Comparison of ENCODE assay signal across 8 mouse cellular contexts in the genomic region with DNA sequence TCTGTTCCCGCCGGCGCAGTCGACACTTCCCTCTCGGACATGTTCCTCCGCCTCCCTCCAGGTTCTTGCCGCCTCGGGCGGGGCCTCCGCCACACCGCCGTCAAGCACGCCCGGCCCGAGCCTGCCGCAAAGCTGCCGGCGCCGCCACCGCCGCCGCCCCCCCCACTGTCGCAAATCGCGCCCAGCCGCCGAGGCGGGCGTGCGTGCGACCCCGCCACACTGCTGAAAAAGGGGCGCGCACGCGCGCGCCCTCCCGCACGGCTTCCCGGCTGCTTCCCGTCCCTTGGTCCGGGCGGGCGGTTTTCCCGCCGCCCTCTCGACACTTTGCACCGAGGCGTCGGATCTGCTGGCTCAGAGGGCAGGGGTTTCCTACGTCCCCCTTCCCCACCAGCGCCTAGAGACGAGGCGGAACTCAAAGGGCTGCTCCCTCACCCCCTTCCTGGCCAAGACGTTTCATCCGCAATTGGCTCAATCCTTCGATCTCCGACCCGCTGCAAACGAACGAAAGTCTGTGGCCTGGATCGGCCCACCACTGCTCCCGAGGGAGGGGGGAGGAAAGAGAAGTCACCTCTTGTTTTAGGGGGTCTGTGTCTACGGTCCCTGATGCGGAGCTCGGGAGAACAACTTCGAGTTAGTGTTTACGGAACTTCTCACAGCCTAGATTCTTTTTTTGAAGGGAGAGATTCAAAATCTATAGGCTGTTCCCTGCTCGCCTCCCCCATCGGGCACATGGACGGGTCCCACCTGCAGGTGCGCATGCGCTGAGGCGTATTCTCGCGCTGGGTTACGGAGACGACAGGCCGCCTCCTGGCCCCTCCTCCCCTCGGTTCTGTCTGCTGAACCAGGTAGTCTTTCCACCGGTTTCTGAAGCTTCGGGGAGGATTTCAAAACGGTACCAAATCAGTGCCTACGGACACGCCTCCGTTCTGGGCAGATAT. TPM values are rescaled to one million over a fixed set of nuclear protein-coding genes. Genes with fewer than 3 reads are reported as not detected.
DNase-seq lines count a peak whose midpoint lies in the region; ATAC-seq and TF ChIP-seq lines count a peak whose summit lies in the region.

Gene Eed (minus strand): TSS at position 499 of the 938 bp plus-strand sequence.

- no peak for TF ChIP-seq CTCF in Patski (IDR thresholded peaks at IDR 0.05)

- H3K27ac ChIP-seq in hindbrain, embryonic 14.5 days: peak within 1 kb of the TSS; percentile 95

- H3K36me3 ChIP-seq in hindbrain, embryonic 14.5 days (replicated peaks; ENCODE audit: control insufficient read depth, insufficient read depth): peaks cover 7% of the 10 kb centered on the region

- no peaks in the 10 kb centered on the region for H3K9me3 ChIP-seq in hindbrain, embryonic 14.5 days (ENCODE audit: control insufficient read depth, low read length)

- no peaks in the 10 kb centered on the region for H3K27me3 ChIP-seq in Patski
- no peaks in the 10 kb centered on the region for H3K27me3 ChIP-seq in hindbrain, embryonic 14.5 days (ENCODE audit: control insufficient read depth, insufficient read depth, low read length)

- peak within 1 kb of the TSS; percentile 79 for H3K4me3 ChIP-seq in hindbrain, embryonic 14.5 days (replicated peaks; ENCODE audit: low read length)

- DNase-seq in Patski (ENCODE audit: low read depth, low spot score): peak; percentile 81
- DNase-seq in cerebellum, postnatal 14 days: peak; percentile 97 to 98
- peak; percentile 86 to 92 for DNase-seq in frontal cortex, postnatal 25 days (ENCODE audit: low spot score in 2 of 2)
- DNase-seq in hindbrain, embryonic 14.5 days (ENCODE audit: low spot score): peak; percentile 97
- DNase-seq in layer of hippocampus, postnatal 36 days: peak; percentile 91 to 92
- peak; percentile 96 for DNase-seq in lung, postnatal 36 days
- DNase-seq in retina, postnatal 1 day: peak; percentile 97
- peak; percentile 88 to 90 for DNase-seq in urinary bladder, adult 18-20 months (ENCODE audit: low spot score in 2 of 2)

- in situ Hi-C loops in Patski (cut with MboI; ENCODE audit: low pct_unique_long_range_greater_than_20kb): loop anchor here (25.0 kb wide), 1 partner anchor 457 kb away; the partner anchor contains the start of genes Ccdc89 and Crebzf

- H3K9ac ChIP-seq in hindbrain, embryonic 14.5 days: peak within 1 kb of the TSS; percentile 67

- peaks cover 13% of the 10 kb centered on the region for H3K4me1 ChIP-seq in hindbrain, embryonic 14.5 days (replicated peaks; ENCODE audit: control insufficient read depth, insufficient read depth, low read length)

- POLR2A ChIA-PET in Patski (lab: Charles Lee): interaction anchor here (1.0 to 1.3 kb wide), 4 partner anchors 13 to 25 kb away, joined by 3 to 4 read pairs (median 3); no protein-coding TSS in a partner anchor

- H3K4me2 ChIP-seq in hindbrain, embryonic 14.5 days (replicated peaks): peak within 1 kb of the TSS; percentile 80

- under 1% methylated on average over 86 of the region's 87 CpGs for whole genome bisulfite sequencing in hindbrain, embryonic 14.5 days

- CTCF ChIA-PET in Patski (lab: Charles Lee): no interaction called here

- peak; percentile 86 for ATAC-seq in Patski
- ATAC-seq in hindbrain, embryonic 14.5 days (ENCODE audit: low FRiP score): peak; percentile 93

RNA-seq across cellular contexts. Expression of gene Eed, which starts in this region (rescaled TPM):
- 74.1 TPM for polyA plus RNA-seq in Patski (2021)
- polyA plus RNA-seq in hindbrain, embryonic 14.5 days (2014; fragmentation: Nextera tagmentation; extraction: Ambion mirVana): 27.8 and 30.9 TPM in 2 replicates
- total RNA-seq in layer of hippocampus, postnatal 36 days (2021): 10 to 100 TPM; 39.6 to 41.3 TPM

Comparison
In these comparisons a context has a peak if more than half of its experiments do, and no peak if none do; other contexts are left out.
1. Peak in every context shown above with its lines: DNase-seq, ATAC-seq, H3K4me3 ChIP-seq and H3K27ac ChIP-seq.